Mouse (Mus musculus) spleen, adult 12 weeks (tissue): Measurements from ENCODE around the gene Pitpnm3.
"Not testable (repeated sequence)": the region's sequence is repeated elsewhere in the genome, so short reads cannot be mapped to it uniquely, and the experiment has no call there.

Source experiments
- DNase-seq: peaks from one replicate; pipeline ENCODE4 v3.0.0; 2022; ENCODE audit warnings: low spot score

Pitpnm3 gene

DNA sequence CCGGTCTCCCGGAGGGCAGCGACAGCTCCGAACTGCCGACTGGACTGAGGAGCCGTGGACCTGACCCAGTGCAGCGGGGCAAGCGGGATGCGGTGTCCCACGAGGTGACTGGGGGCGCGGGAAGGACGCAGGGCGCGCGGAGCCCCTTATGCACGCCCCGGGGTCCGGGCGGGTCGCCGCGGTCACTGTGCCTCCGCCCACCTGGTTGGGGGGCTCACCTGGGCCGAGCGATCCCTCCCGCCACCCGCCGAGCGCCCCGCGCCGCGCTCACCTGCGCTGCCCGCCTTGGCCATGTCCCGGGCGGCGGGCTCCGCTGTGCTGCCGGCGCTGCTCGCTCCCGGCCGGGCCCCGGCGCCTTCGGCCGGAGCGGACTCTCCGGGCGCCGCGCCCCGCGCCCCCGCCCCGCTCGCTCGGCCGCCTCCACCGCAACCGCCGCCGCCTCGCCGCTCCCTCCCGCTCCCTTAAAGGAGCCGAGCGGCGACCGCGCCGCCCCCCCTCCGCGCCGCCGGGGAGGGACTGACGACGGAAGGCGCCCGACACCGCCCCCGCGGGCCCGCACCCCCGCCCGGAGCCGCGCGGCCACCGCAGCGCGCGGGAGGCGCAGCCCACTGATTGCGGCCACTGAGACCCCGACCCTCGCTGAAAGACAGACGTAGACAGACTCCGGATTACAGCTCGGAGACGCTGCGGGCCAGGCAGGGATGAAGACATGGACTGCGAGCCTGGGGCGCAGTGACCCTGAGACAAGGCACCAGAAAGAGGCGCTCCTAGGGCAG lies at the start of gene Pitpnm3:
TSS of gene Pitpnm3 (minus strand) at position 396 of the 776 bp plus-strand sequence.
- DNase-seq = no peak

DNA sequence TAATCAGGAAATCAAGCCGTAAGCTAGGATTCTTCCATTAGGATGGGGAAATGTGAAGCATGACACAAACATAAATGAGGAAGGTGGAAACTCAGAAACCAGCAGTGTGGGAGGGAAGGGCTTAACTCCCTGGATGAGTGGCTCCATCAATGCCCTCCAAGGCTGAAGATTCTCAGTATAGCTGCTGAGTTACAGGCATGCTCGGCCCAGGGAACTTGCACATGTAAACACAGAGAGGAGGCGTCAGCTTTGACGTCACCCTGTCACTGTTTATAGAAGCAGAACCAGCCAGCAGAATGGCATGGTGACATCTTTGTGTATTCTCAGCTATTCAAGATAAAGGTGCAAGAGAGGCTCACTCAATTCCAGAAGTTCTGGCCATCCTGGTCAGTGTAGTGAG lies 48.7 kb upstream of the Pitpnm3 start:
- DNase-seq = no peak

DNA sequence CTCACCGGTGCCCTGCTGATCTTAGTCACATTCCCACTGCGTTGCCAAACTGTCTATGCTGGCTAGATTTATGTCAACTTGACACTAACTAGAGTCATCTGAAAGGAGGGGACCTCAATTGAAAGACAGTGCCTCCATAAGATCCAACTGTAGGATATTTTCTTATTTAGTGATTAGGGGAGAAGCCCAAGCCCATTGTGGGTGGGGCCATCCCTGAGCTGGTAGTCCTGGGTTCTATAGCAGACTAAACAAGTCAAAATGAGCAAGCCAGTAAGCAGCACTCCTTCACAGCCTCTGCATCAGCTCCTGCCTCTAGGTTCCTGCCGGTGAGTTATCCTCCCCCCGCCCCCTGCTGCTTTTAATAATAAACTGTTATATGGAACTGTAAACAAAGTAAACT lies 45.6 kb upstream of the Pitpnm3 start:
- no peak for DNase-seq

GRCm38 (mm10) chr11:72180556-72180955 lies 45.0 kb upstream of the Pitpnm3 start:
- no peak for DNase-seq

DNA sequence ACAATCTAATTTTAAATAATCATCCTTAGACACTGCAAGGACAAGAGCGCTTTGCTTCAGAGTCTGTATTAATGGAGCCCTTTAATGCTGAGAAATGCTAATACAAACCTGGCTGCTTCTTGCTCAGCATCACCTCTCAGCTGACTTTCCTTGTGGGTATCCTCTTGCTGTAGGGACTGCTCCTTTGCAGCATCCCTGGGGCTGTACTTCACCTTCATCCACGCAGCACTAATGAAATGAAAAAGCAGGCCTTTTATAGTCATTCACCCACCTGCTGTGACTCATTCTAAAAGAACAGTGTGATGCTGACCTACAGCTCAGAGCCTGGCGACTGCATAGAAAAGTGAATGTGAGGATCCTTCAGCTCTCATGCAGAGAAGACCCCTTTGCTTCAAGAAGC lies 41.0 kb upstream of the Pitpnm3 start:
- no peak for DNase-seq

DNA sequence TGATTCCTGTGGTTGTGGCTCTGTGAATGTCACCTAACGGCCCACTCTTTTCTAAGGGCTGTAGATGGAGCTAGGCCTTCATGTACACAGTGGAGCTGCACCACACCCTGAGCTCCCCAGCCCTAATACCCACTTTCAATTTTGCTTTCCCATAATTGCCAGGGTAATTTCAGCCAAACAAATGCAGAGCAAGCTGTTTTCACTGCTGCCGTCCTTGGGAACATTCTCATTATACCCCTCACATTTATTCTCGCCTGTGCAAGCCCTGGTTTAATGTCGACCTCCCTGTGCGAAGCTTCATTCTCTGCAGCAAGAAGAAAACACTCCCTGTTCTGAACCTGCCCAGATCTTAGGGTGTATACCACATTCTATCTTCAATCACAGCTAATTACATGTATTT lies 40.4 kb upstream of the Pitpnm3 start:
- DNase-seq = no peak

DNA sequence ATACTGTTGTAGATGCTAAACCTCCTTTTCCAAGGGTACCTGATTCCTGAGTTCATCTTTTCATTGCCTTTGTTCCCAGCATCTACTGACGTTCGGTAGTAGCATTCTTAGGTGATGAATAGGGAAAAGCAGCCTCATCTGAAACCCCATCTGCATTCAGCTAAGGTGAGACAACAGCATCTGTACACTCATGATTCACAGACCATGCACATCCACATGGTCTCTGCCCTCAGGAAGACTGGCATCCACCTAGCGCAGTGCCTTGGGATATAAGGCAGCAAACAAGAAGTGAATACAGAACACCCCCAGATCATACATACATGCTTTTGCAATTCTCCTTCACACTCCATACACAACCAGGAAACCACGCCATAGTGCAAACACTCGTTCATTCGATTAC lies 39.1 kb upstream of the Pitpnm3 start:
- no peak for DNase-seq

- no peak for DNase-seq
Measured at GRCm38 (mm10) chr11:72173506-72173905, 37.9 kb upstream of the Pitpnm3 start.

- DNase-seq = not testable (repeated sequence)
Measured at GRCm38 (mm10) chr11:72171906-72172305, 36.3 kb upstream of the Pitpnm3 start.

- DNase-seq = no peak
Measured at GRCm38 (mm10) chr11:72169871-72170270, 34.3 kb upstream of the Pitpnm3 start.

DNA sequence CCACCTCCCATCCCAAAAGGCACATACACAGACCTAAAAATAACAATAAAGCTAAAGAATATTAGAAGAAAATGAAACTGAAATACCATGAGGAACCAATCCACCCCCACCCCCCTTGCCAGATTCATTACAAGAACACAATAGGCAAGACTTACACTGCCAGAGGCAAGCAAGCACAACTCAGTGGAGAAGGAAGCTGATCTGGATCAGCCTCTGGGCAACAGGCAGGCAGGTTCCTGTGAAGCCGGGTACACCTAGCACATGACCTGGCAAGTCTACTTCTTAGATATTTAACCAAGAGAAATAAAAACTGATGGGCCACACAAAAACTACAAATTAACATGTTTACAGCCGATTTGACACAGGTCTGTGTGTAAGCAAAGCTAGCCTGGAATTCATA lies 27.6 kb upstream of the Pitpnm3 start:
- DNase-seq = no peak

- no peak for DNase-seq
Measured at GRCm38 (mm10) chr11:72156624-72157023, 21.0 kb upstream of the Pitpnm3 start.

DNA sequence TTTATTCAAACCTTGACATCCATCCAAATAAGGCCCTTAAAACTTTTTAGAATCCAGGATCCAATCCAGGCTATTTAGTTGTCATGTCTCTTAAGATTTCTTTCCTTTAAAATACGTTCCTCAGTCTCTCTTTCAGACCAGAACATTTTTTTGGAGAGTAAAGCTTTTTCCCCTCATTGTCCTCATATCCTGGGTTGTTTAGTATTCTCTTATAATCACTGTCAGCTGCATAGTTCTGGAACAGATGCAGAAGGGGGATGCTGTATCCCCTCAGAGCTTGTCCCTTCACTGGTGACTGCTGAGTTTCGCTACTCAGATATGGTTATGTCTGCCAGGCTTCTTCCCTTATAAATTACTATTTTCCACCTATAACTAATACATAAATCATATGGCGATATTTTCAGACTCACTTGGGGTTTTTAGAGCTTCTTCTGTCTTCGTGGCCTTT lies 20.4 kb upstream of the Pitpnm3 start:
- DNase-seq = no peak

- DNase-seq = no peak
Measured at GRCm38 (mm10) chr11:72155186-72155980, 19.8 kb upstream of the Pitpnm3 start.

DNA sequence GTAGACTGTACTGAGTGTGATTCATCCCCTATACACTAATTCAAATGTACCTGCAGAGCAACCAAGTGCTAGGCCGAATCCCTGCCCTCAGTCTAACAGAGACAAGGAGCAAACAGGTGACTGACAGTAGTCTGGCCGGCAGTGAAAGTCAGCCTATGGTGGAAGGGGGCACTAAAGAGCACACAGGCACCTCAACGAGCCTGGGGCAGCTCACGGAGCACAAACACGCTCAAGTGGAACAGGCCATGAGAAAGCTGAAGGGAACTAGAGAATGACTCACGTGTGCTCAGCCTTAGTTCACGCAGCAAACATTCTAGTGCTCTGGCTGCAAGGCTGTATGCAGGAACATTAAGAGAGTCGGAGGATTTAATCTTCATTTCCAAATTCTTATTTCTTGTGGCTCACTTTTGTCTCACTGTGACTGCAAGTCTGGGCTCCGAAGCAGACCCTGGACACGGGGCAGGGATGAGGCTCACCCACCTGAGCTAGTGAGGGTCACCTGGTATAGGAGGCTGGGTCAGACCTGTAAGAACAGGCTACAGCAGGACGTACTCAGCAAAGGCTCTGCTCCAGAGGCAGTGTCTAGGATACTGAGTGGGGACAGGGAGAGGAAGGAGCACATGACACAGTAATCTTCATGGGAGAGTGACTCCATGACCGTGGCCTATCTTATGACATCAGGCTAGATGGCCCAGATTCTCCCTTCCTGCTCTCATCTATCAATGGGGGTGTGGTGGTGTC lies 17.7 kb upstream of the Pitpnm3 start:
- no peak for DNase-seq

DNA sequence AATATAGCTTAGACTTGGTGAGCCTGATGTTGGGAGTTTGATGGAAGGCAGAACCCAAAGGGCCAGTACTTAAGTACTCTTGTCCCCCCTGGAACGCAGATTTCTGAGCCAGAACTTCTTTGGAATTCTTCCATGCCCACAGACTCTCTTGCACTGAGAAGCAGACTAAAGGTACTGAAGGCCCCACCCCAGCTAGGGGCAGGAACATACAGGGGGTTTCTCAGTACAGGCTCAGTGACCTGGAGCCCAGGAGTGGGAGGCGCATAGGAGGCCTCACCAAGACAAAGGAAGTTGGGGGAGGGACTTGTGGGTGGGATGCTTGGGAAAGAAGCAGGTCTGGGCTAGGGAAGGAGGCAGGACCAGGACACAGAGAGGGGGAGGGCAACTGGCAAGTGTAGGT lies 15.5 kb upstream of the Pitpnm3 start:
- DNase-seq = no peak

- DNase-seq = no peak
Measured at GRCm38 (mm10) chr11:72147910-72148309, 12.3 kb upstream of the Pitpnm3 start.

- no peak for DNase-seq
Measured at GRCm38 (mm10) chr11:72145877-72146248, 10.3 kb upstream of the Pitpnm3 start.

DNA sequence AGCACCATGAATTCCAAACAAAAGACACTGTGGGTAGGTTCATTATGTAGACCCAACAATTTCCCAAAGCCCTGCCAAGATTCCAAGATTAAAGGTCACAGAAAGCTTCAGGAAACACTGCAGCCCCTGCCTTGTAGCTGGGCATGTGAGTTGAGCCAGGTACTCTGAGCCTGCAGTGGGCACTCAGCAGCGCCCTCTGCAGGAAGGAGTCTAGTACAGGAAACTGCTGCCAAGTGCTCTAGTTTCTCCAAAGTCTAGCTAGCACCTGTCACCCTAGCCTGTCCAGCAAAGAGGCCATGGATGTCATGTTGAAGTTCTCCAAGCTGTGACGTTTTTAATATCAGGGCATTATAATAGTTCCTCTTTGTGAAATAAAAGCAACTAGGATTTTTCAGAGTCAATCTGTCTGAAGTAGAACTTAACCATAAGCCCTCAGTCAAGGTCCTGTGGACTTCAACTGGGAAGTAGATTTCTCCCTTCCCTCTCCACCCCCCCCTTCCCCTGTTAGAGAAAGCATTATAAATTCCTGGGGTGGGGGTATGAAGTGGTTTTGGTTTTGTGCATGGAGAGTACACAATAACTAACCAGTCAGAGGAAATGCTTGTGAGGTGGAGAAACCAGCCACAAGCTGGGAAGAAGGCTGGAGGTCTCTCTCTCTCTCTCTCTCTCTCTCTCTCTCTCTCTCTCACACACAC lies 9.8 kb upstream of the Pitpnm3 start:
- no peak for DNase-seq

DNA sequence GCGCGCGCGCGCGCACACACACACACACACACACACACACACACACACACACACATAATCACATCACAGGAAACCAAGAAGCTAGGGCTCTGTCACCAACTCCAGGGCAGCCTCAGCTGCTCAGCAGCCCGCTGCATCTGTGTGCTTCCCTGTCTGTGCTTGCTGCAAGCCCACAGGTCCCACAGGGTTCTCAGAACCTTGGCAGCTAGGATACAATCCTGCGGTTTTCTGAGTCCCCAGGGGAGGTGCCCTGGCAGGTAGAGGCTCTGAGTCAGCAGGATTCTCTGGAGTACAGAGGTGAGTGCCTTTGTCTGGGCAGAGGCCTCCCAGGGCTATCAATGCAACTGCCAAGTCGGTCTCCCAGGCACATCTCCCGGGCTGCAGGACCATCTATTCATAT lies 7.3 kb upstream of the Pitpnm3 start:
- no peak for DNase-seq

GRCm38 (mm10) chr11:72140198-72140597 lies 4.6 kb upstream of the Pitpnm3 start:
- DNase-seq = no peak
